Mouse (Mus musculus): ENCODE data around the gene Filip1l.

GRCm38 (mm10) chr16:57513562-57513961 lies 160.7 kb downstream of the Filip1l start:
- TF ChIP-seq CTCF (IDR thresholded peaks at IDR 0.05; ENCODE audit: low read depth) (no peak), EP300 (optimal IDR thresholded peaks at IDR 0.05) (no peak)
